In the genomic region with DNA sequence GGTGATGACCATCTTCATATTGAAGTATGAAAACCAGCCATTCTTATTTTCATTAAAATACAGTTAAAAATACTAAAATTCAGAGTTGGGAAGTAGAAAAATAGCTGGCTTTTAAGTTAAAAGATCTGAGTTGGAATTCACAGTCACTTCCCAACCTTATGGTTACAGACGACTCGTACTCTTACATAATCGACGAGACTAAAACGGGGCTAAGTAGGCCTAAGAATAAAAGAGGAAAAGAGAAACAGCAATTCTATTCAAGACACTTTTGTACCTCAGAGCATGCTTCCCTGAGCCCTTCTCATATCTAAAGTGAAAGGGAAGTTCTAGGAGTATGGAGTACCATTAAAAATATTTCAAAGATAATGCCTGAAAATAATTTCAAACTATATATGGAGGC, we compare ENCODE assay signal across 34 mouse cellular contexts.
"Had no signal": no experiment of that assay in that cellular context is flagged by ENCODE, and none has a peak within 500 bp of the region (broad histone marks: within the 10 kb centered on the region; RNA-seq: fewer than 3 reads in every experiment).

No protein-coding gene starts in this region.

- H3K4me2 ChIP-seq: heart, embryonic 11.5 days; heart, embryonic 12.5 days; heart, embryonic 13.5 days; heart, embryonic 15.5 days; hindbrain, embryonic 13.5 days; hindbrain, embryonic 14.5 days; hindbrain, embryonic 15.5 days; intestine, embryonic 15.5 days; kidney, embryonic 15.5 days had no signal

- H3K9me3 ChIP-seq: heart, embryonic 10.5 days; heart, embryonic 12.5 days; heart, embryonic 13.5 days; heart, embryonic 15.5 days; hindbrain, embryonic 10.5 days; hindbrain, embryonic 13.5 days; hindbrain, embryonic 15.5 days; intestine, embryonic 15.5 days; kidney, embryonic 15.5 days had no signal

- H3K27ac ChIP-seq: heart, embryonic 10.5 days; heart, embryonic 13.5 days; heart, embryonic 15.5 days; hindbrain, embryonic 10.5 days; hindbrain, embryonic 13.5 days; hindbrain, embryonic 14.5 days; hindbrain, embryonic 15.5 days; hindbrain, postnatal 0 days; intestine, embryonic 15.5 days; kidney, embryonic 15.5 days; kidney, postnatal 0 days; layer of hippocampus, adult 2 months had no signal

- H3K27me3 ChIP-seq: heart, embryonic 12.5 days; heart, embryonic 13.5 days; heart, embryonic 15.5 days; hindbrain, embryonic 13.5 days; hindbrain, embryonic 15.5 days; intestine, embryonic 15.5 days; kidney, embryonic 15.5 days had no signal

- DNase-seq: heart, postnatal 10 days; heart, postnatal 14 days; heart, postnatal 36 days; heart, postnatal 4 days; kidney, adult 11 months; kidney, adult 18-20 months; kidney, adult 2 months; kidney, adult 8-10 months; kidney, adult 9 months; kidney, postnatal 10 days; kidney, postnatal 14 days; kidney, postnatal 25 days; kidney, postnatal 36 days; kidney, postnatal 4 days; layer of hippocampus, adult 9-11 months; layer of hippocampus, postnatal 36 days had no signal

- H3K9ac ChIP-seq: heart, embryonic 12.5 days; heart, embryonic 13.5 days; heart, embryonic 15.5 days; hindbrain, embryonic 13.5 days; hindbrain, embryonic 14.5 days; hindbrain, embryonic 15.5 days; intestine, embryonic 15.5 days; kidney, embryonic 15.5 days had no signal

- ATAC-seq: hindbrain, embryonic 16.5 days; hindbrain, postnatal 0 days; inflammation-experienced regulatory T-cells, adult 6 months; intestine, embryonic 15.5 days; intestine, embryonic 16.5 days; intestine, postnatal 0 days had no signal

- H3K4me1 ChIP-seq: heart, embryonic 10.5 days; heart, embryonic 12.5 days; heart, embryonic 13.5 days; heart, embryonic 15.5 days; intestine, embryonic 15.5 days; kidney, embryonic 15.5 days had no signal

- H3K4me3 ChIP-seq: heart, embryonic 10.5 days; heart, embryonic 12.5 days; heart, embryonic 13.5 days; heart, embryonic 15.5 days; hindbrain, embryonic 10.5 days; hindbrain, embryonic 13.5 days; hindbrain, embryonic 15.5 days; intestine, embryonic 15.5 days; kidney, embryonic 15.5 days; layer of hippocampus, adult 2 months had no signal

- H3K36me3 ChIP-seq: heart, embryonic 15.5 days; hindbrain, embryonic 15.5 days; intestine, embryonic 15.5 days; kidney, embryonic 15.5 days had no signal
